In the genomic region with DNA sequence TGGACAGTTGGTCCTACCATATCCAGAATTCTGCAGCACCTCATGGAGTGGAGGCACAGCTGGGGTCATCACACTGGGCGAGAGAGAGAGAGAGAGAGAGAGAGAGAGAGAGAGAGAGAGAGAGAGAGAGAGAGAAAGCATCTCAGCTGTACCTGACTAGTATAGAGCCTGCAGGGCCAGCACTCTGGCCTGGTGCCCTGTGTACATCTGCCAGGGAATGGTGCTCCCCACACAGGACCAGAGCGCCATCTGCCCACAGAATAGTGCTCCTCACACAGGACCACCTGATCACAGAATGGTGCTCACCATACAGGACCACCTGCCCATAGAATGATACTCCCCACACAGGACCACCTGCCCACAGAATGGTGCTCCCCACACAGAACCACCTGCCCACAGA, we compare ENCODE assay signal across 34 mouse cellular contexts.
"Had no signal": no experiment of that assay in that cellular context is flagged by ENCODE, and none has a peak within 500 bp of the region (broad histone marks: within the 10 kb centered on the region; RNA-seq: fewer than 3 reads in every experiment).

No protein-coding gene starts in this region.

- H3K27me3 ChIP-seq: hindbrain, embryonic 15.5 days; intestine, embryonic 15.5 days had no signal

- DNase-seq: heart, postnatal 10 days; heart, postnatal 14 days; heart, postnatal 36 days; heart, postnatal 4 days; kidney, adult 11 months; kidney, adult 18-20 months; kidney, adult 2 months; kidney, adult 8-10 months; kidney, adult 9 months; kidney, postnatal 10 days; kidney, postnatal 14 days; kidney, postnatal 25 days; kidney, postnatal 36 days; kidney, postnatal 4 days; layer of hippocampus, adult 9-11 months; layer of hippocampus, postnatal 36 days had no signal

- H3K4me3 ChIP-seq: heart, embryonic 12.5 days; heart, embryonic 13.5 days; heart, embryonic 15.5 days; hindbrain, embryonic 10.5 days; hindbrain, embryonic 12.5 days; hindbrain, embryonic 13.5 days; hindbrain, embryonic 15.5 days; intestine, embryonic 15.5 days; kidney, embryonic 15.5 days; layer of hippocampus, adult 2 months; left cerebral cortex, adult 2 months had no signal

- ATAC-seq: hindbrain, embryonic 16.5 days; hindbrain, postnatal 0 days; inflammation-experienced regulatory T-cells, adult 6 months; intestine, embryonic 15.5 days; intestine, embryonic 16.5 days; intestine, postnatal 0 days had no signal

- H3K27ac ChIP-seq: heart, embryonic 13.5 days; heart, embryonic 15.5 days; hindbrain, embryonic 10.5 days; hindbrain, embryonic 12.5 days; hindbrain, embryonic 13.5 days; hindbrain, embryonic 14.5 days; hindbrain, embryonic 15.5 days; hindbrain, postnatal 0 days; intestine, embryonic 15.5 days; kidney, embryonic 15.5 days; kidney, postnatal 0 days; layer of hippocampus, adult 2 months; left cerebral cortex, adult 2 months had no signal
